Mouse (Mus musculus): ENCODE data around the gene Hspb1. TPM values are rescaled to one million over a fixed set of nuclear protein-coding genes. Genes with fewer than 3 reads are reported as not detected.

The Hspb1 gene
- polyA plus RNA-seq, 2 experiments = 1.8 to 1.9 TPM

GRCm38 (mm10) chr5:135847881-135848280 lies 39.8 kb upstream of the Hspb1 start:
- Histone ChIP-seq H3K4me3 (ENCODE audit: insufficient read depth in 1 of 2, low read depth in 2 of 2, low read length in 2 of 2) (no peak overlapping the region), H3K36me3 (replicated peaks; ENCODE audit: control insufficient read depth, insufficient read depth, low read depth) (no peaks in the 10 kb centered on the region), H3K4me2 (ENCODE audit: low read depth) (no peak overlapping the region), H3K27ac (no peak overlapping the region), H3K9ac (replicated peaks) (no peak overlapping the region), H3K27me3 (ENCODE audit: control insufficient read depth, insufficient read depth, low read length) (peaks cover 24% of the 10 kb centered on the region), H3K4me1 (replicated peaks; ENCODE audit: control insufficient read depth in 2 of 2, insufficient read depth in 2 of 2, low read length in 1 of 2) (no peaks in the 10 kb centered on the region), H3K9me3 (ENCODE audit: control insufficient read depth, low read length) (no peaks in the 10 kb centered on the region)
- TF ChIP-seq CTCF (IDR thresholded peaks at IDR 0.05; ENCODE audit: low read depth) (no peak), EP300 (IDR thresholded peaks at IDR 0.05; ENCODE audit: low read depth) (no peak)
- ATAC-seq (ENCODE audit: insufficient read depth) (no peak), DNase-seq (ENCODE audit: low read depth in 3 of 3, low spot score in 3 of 3) (no peak)
- WGBS (ENCODE audit: insufficient replicate concordance) = 61% methylated on average over 3 of the region's 3 CpGs

- ATAC-seq (ENCODE audit: insufficient read depth) = no peak
- Histone ChIP-seq H3K9ac (replicated peaks) (no peak overlapping the region), H3K4me3 (ENCODE audit: insufficient read depth in 1 of 2, low read depth in 2 of 2, low read length in 2 of 2) (no peak overlapping the region), H3K27me3 (ENCODE audit: control insufficient read depth, insufficient read depth, low read length) (peaks cover 31% of the 10 kb centered on the region), H3K9me3 (ENCODE audit: control insufficient read depth, low read length) (no peaks in the 10 kb centered on the region), H3K4me1 (replicated peaks; ENCODE audit: control insufficient read depth in 2 of 2, insufficient read depth in 2 of 2, low read length in 1 of 2) (no peaks in the 10 kb centered on the region), H3K27ac (no peak overlapping the region), H3K36me3 (replicated peaks; ENCODE audit: control insufficient read depth, insufficient read depth, low read depth) (no peaks in the 10 kb centered on the region), H3K4me2 (ENCODE audit: low read depth) (no peak overlapping the region)
- TF ChIP-seq EP300 (IDR thresholded peaks at IDR 0.05; ENCODE audit: low read depth) (no peak), CTCF (IDR thresholded peaks at IDR 0.05; ENCODE audit: low read depth) (no peak)
- WGBS (ENCODE audit: insufficient replicate concordance) = under 1% methylated on average over 15 of the region's 15 CpGs
- no peak for DNase-seq (ENCODE audit: low read depth in 3 of 3, low spot score in 3 of 3)
These were observed 36.7 kb upstream of the Hspb1 start for GRCm38 (mm10) chr5:135851024-135851423.

- 11% methylated on average over 14 of the region's 14 CpGs for WGBS (ENCODE audit: insufficient replicate concordance)
These were observed 36.2 kb upstream of the Hspb1 start for GRCm38 (mm10) chr5:135851481-135851880.

GRCm38 (mm10) chr5:135852421-135852820 lies 35.3 kb upstream of the Hspb1 start:
- no peaks in the 10 kb centered on the region for H3K36me3 ChIP-seq (replicated peaks; ENCODE audit: control insufficient read depth, insufficient read depth, low read depth)
- no peak for TF ChIP-seq CTCF (IDR thresholded peaks at IDR 0.05; ENCODE audit: low read depth)
- no peak for TF ChIP-seq EP300 (IDR thresholded peaks at IDR 0.05; ENCODE audit: low read depth)
- H3K27ac ChIP-seq = no peak overlapping the region
- 5% methylated on average over 10 of the region's 10 CpGs for WGBS (ENCODE audit: insufficient replicate concordance)
- peaks cover 44% of the 10 kb centered on the region for H3K27me3 ChIP-seq (ENCODE audit: control insufficient read depth, insufficient read depth, low read length)
- no peak overlapping the region for H3K4me3 ChIP-seq (ENCODE audit: insufficient read depth in 1 of 2, low read depth in 2 of 2, low read length in 2 of 2)
- no peak overlapping the region for H3K9ac ChIP-seq (replicated peaks)
- no peak for ATAC-seq (ENCODE audit: insufficient read depth)
- H3K4me1 ChIP-seq (replicated peaks; ENCODE audit: control insufficient read depth in 2 of 2, insufficient read depth in 2 of 2, low read length in 1 of 2) = no peaks in the 10 kb centered on the region
- H3K4me2 ChIP-seq (ENCODE audit: low read depth) = no peak overlapping the region
- no peak for DNase-seq (ENCODE audit: low read depth in 3 of 3, low spot score in 3 of 3)
- H3K9me3 ChIP-seq (ENCODE audit: control insufficient read depth, low read length) = no peaks in the 10 kb centered on the region

More at GRCm38 (mm10) chr5:135851481-135851880, 36.2 kb upstream of the Hspb1 start:
- Histone ChIP-seq H3K36me3 (replicated peaks; ENCODE audit: control insufficient read depth, insufficient read depth, low read depth) (no peaks in the 10 kb centered on the region), H3K4me3 (ENCODE audit: insufficient read depth in 1 of 2, low read depth in 2 of 2, low read length in 2 of 2) (no peak overlapping the region), H3K27me3 (ENCODE audit: control insufficient read depth, insufficient read depth, low read length) (peaks cover 36% of the 10 kb centered on the region), H3K4me2 (ENCODE audit: low read depth) (no peak overlapping the region), H3K4me1 (replicated peaks; ENCODE audit: control insufficient read depth in 2 of 2, insufficient read depth in 2 of 2, low read length in 1 of 2) (no peaks in the 10 kb centered on the region), H3K9me3 (ENCODE audit: control insufficient read depth, low read length) (no peaks in the 10 kb centered on the region), H3K9ac (replicated peaks) (no peak overlapping the region), H3K27ac (no peak overlapping the region)
- TF ChIP-seq EP300 (IDR thresholded peaks at IDR 0.05; ENCODE audit: low read depth) = no peak
- no peak for TF ChIP-seq CTCF (IDR thresholded peaks at IDR 0.05; ENCODE audit: low read depth)
- DNase-seq (ENCODE audit: low read depth in 3 of 3, low spot score in 3 of 3) (no peak), ATAC-seq (ENCODE audit: insufficient read depth) (no peak)

- 34% methylated on average over 7 of the region's 7 CpGs for WGBS (ENCODE audit: insufficient replicate concordance)
- DNase-seq (ENCODE audit: low read depth in 3 of 3, low spot score in 3 of 3) (no peak), ATAC-seq (ENCODE audit: insufficient read depth) (no peak)
- Histone ChIP-seq H3K4me3 (ENCODE audit: insufficient read depth in 1 of 2, low read depth in 2 of 2, low read length in 2 of 2) (no peak overlapping the region), H3K4me1 (replicated peaks; ENCODE audit: control insufficient read depth in 2 of 2, insufficient read depth in 2 of 2, low read length in 1 of 2) (no peaks in the 10 kb centered on the region), H3K9ac (replicated peaks) (no peak overlapping the region), H3K4me2 (ENCODE audit: low read depth) (no peak overlapping the region), H3K9me3 (ENCODE audit: control insufficient read depth, low read length) (no peaks in the 10 kb centered on the region), H3K36me3 (replicated peaks; ENCODE audit: control insufficient read depth, insufficient read depth, low read depth) (no peaks in the 10 kb centered on the region), H3K27me3 (ENCODE audit: control insufficient read depth, insufficient read depth, low read length) (peaks cover 57% of the 10 kb centered on the region), H3K27ac (no peak overlapping the region)
- TF ChIP-seq CTCF (IDR thresholded peaks at IDR 0.05; ENCODE audit: low read depth) (no peak), EP300 (IDR thresholded peaks at IDR 0.05; ENCODE audit: low read depth) (no peak)
These were observed 34.0 kb upstream of the Hspb1 start for GRCm38 (mm10) chr5:135853731-135854130.

Data from liver, embryonic 14.5 days (tissue).